Mouse (Mus musculus) neutrophil, adult 83 days (primary cell): ENCODE measurements around the gene Mosmo. TPM values are rescaled to one million over a fixed set of nuclear protein-coding genes. Genes with fewer than 3 reads are reported as not detected.

Experiments
- total RNA-seq, 2 experiments: library from RNA; stranded (reverse); gene quantifications; one replicate each; pipeline ENCODE4 v1.2.4; 2023

Mosmo gene
- total RNA-seq, result 10 to 100 TPM in 1 of 2 experiments, 1 to 10 TPM in 1; 5.9 to 10.4 TPM

GRCm38 (mm10) chr7:120677001-120677643 lies at the start of gene Mosmo:
Gene Mosmo, plus strand, starts transcription at chr7:120677618.

DNA sequence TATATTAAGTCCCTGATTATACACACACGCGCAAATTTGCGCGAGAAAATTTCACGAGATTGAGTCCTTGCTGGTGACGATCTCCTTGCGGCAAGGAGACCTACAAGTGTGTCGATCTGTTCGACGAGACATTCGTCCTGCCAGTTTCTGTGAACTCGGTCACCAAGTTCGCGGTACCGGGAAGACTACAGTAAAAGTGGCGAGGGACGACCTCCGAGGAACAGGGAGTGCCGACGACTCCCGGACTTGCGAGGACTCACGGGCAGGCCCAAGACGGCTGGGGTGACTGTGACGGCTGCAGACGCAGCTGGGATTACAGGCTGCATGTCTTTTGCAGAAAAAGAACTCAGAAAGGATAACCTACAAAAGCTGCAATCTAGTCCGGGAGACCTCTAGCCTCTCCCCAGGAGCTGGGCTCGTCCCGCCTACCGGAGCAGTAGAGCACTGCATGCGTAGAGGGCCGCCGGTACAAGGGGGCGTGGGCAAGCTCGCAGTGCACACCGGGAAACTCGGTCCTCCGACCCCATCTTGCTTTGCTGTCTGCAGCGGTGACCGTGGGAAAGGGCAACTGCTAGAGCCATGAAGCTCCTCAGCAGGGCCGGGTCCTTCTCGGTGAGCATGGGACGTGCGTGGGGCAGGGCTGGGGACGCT lies 42.6 kb upstream of the Mosmo start, which contains the start of gene Uqcrc2:
Uqcrc2 (plus strand) TSS at position 466 of the 651 bp plus-strand sequence.

GRCm38 (mm10) chr7:120670153-120670875 lies 7.1 kb upstream of the Mosmo start, which contains the start of gene Pdzd9:
Gene Pdzd9, minus strand, starts transcription at chr7:120670343.

DNA sequence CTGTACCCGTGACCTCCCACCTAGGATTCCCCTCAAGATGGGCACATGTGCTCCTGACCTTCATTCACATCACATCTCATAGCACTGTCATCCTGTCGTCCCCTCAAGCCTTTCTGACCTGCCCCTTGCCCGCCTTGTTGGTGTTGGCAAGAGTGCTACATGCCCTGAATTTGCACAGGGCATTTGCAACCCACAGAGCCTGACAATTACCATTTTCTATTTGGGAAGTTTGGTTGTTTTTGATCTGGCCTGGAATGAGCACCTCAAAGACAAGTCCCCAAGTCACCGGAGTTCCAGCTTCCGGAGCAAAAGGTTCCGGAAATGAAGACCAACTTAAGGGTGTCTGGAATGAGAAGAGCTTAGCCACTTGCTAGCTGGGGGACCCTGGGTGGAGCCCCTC lies 61.6 kb downstream of the Mosmo start, which contains the start of gene Vwa3a:
Vwa3a (plus strand) TSS at position 301 of the 400 bp plus-strand sequence.

Other genes starting within 250 kb of the Mosmo start
- 10 to 100 TPM; 64.0 to 73.7 TPM for gene Uqcrc2, start 42.4 kb upstream of the Mosmo start, total RNA-seq
- not detected for gene Pdzd9, start 7.3 kb upstream of the Mosmo start, total RNA-seq
- not detected for gene Vwa3a, start 61.7 kb downstream of the Mosmo start, total RNA-seq
- not detected for gene Gm5737, start 134.7 kb downstream of the Mosmo start, total RNA-seq
- gene Eef2k, start 165.2 kb downstream of the Mosmo start, total RNA-seq, result 10 to 100 TPM; 50.7 to 53.5 TPM
- 1 to 10 TPM; 6.8 to 8.6 TPM for gene Polr3e, start 240.1 kb downstream of the Mosmo start, total RNA-seq